Mouse (Mus musculus): Measurements from ENCODE around the gene Tgif1.

Tgif1 gene

GRCm38 (mm10) chr17:70853436-70853905 is at the start of gene Tgif1:
TSS of gene Tgif1 (minus strand) at chr17:70853546.
- DNase-seq: peak; percentile 63

- DNase-seq: no peak
Observed at GRCm38 (mm10) chr17:70900660-70901059, 47.3 kb upstream of the Tgif1 start.

GRCm38 (mm10) chr17:70899642-70900041 is 46.3 kb upstream of the Tgif1 start:
- DNase-seq: no peak

GRCm38 (mm10) chr17:70894867-70895266 is 41.5 kb upstream of the Tgif1 start:
- DNase-seq: no peak

- DNase-seq: no peak
Observed at GRCm38 (mm10) chr17:70893151-70893550, 39.8 kb upstream of the Tgif1 start.

- DNase-seq: no peak
Observed at GRCm38 (mm10) chr17:70892288-70893096, 39.1 kb upstream of the Tgif1 start.

GRCm38 (mm10) chr17:70890571-70890970 is 37.2 kb upstream of the Tgif1 start:
- DNase-seq: no peak

GRCm38 (mm10) chr17:70888657-70889056 is 35.3 kb upstream of the Tgif1 start:
- DNase-seq: peak in 1 of 2 experiments; percentile 17

- DNase-seq: no peak
Observed at GRCm38 (mm10) chr17:70887848-70888247, 34.5 kb upstream of the Tgif1 start.

- peak in 1 of 2 experiments; percentile 14 for DNase-seq
Observed at GRCm38 (mm10) chr17:70886641-70887391, 33.5 kb upstream of the Tgif1 start.

- DNase-seq: no peak
Observed at GRCm38 (mm10) chr17:70885868-70886267, 32.5 kb upstream of the Tgif1 start.

- no peak for DNase-seq
Observed at GRCm38 (mm10) chr17:70881934-70882333, 28.6 kb upstream of the Tgif1 start.

- DNase-seq: no peak
Observed at GRCm38 (mm10) chr17:70881194-70881593, 27.8 kb upstream of the Tgif1 start.

GRCm38 (mm10) chr17:70878237-70878636 is 24.9 kb upstream of the Tgif1 start:
- DNase-seq: no peak

- no peak for DNase-seq
Observed at GRCm38 (mm10) chr17:70873778-70874124, 20.4 kb upstream of the Tgif1 start.

- DNase-seq: peak; percentile 16 to 20
Observed at GRCm38 (mm10) chr17:70872936-70873777, 19.8 kb upstream of the Tgif1 start.

GRCm38 (mm10) chr17:70872094-70872929 is 19.0 kb upstream of the Tgif1 start:
- no peak for DNase-seq

GRCm38 (mm10) chr17:70871676-70872075 is 18.3 kb upstream of the Tgif1 start:
- DNase-seq: no peak

GRCm38 (mm10) chr17:70870581-70870980 is 17.2 kb upstream of the Tgif1 start:
- no peak for DNase-seq

- DNase-seq: no peak
Observed at GRCm38 (mm10) chr17:70868577-70869229, 15.4 kb upstream of the Tgif1 start.

- DNase-seq: no peak
Observed at GRCm38 (mm10) chr17:70866538-70867114, 13.3 kb upstream of the Tgif1 start.
